Mouse (Mus musculus) kidney, embryonic 14.5 days (tissue): ENCODE measurements at regions not wholly inside any gene's neighbourhood (a gene's known extent, or its start where the extent isn't known, plus 50 kb on each side); places are given as distances from the start of the nearest gene placed in this dataset.

Experiments used
- ATAC-seq: fragments of 200-750 bp; cut with Nextera tagmentation; 2 replicates; pipeline ENCODE4 v1.8.0; 2017; ENCODE audit warnings: moderate number of reproducible peaks, mild to moderate bottlenecking, moderate TSS enrichment, moderate library complexity; ENCODE audit not compliant: low FRiP score, low TSS enrichment
- H3K27ac ChIP-seq: fragments of 300-500 bp; sonication (generic); 2 replicates; pipeline ENCODE4 v1.5.1; 2014; ENCODE audit warnings: low read depth, mild to moderate bottlenecking, low read length, moderate library complexity, mixed read lengths
- H3K27me3 ChIP-seq: fragments of 300-500 bp; sonication (generic); 2 replicates; pipeline ENCODE4 v1.6.1; 2014; ENCODE audit warnings: mild to moderate bottlenecking, low read length; ENCODE audit not compliant: control insufficient read depth, insufficient read depth
- H3K36me3 ChIP-seq: fragments of 300-500 bp; sonication (generic); 2 replicates; pipeline ENCODE4 v1.6.1; 2014; ENCODE audit warnings: low read length, mixed read lengths; ENCODE audit not compliant: control insufficient read depth, insufficient read depth
- H3K4me1 ChIP-seq: fragments of 300-500 bp; sonication (generic); 2 replicates; pipeline ENCODE4 v1.6.1; 2014; ENCODE audit warnings: low read length, mixed read lengths; ENCODE audit not compliant: control insufficient read depth, insufficient read depth
- H3K4me2 ChIP-seq: fragments of 300-500 bp; sonication (generic); replicated peaks from 2 replicates; pipeline ENCODE4 v1.6.1; 2014; ENCODE audit warnings: low read depth, mild to moderate bottlenecking, low read length
- H3K4me3 ChIP-seq: fragments of 300-500 bp; sonication (generic); 2 replicates; pipeline ENCODE4 v1.5.1; 2014; ENCODE audit warnings: mild to moderate bottlenecking, low read length
- H3K9ac ChIP-seq: fragments of 300-500 bp; sonication (generic); 2 replicates; pipeline ENCODE4 v1.6.1; 2014; ENCODE audit warnings: low read depth, mild to moderate bottlenecking, low read length, moderate library complexity
- H3K9me3 ChIP-seq: fragments of 300-500 bp; sonication (generic); 2 replicates; pipeline ENCODE4 v1.6.1; 2016; ENCODE audit warnings: low read length; ENCODE audit not compliant: control insufficient read depth
- WGBS: fragments of 180-500 bp; shearing (Covaris S2); extraction: QIAGEN DNeasy Blood & Tissue Kit; methylation state at CpG from one replicate; pipeline ENCODE4 v1.1.7; 2014; 5-methylcytosine and 5-hydroxymethylcytosine counted together

GRCm38 (mm10) chr4:7429308-7429707 lies 809.5 kb downstream of the Car8 start:
- 95% methylated on average over 3 of the region's 3 CpGs for WGBS
- no peak for ATAC-seq
- Histone ChIP-seq H3K4me1 (no peaks in the 10 kb centered on the region), H3K9me3 (no peaks in the 10 kb centered on the region), H3K36me3 (no peaks in the 10 kb centered on the region), H3K4me2 (no peak overlapping the region), H3K27ac (no peak overlapping the region), H3K27me3 (no peaks in the 10 kb centered on the region), H3K9ac (no peak overlapping the region), H3K4me3 (no peak overlapping the region)

GRCm38 (mm10) chr4:7424081-7424480 lies 814.8 kb downstream of the Car8 start:
- no peak for ATAC-seq
- H3K9me3 ChIP-seq, result no peaks in the 10 kb centered on the region
- H3K4me3 ChIP-seq, result no peak overlapping the region
- no peaks in the 10 kb centered on the region for H3K4me1 ChIP-seq
- H3K9ac ChIP-seq, result no peak overlapping the region
- H3K4me2 ChIP-seq, result no peak overlapping the region
- no peaks in the 10 kb centered on the region for H3K36me3 ChIP-seq
- H3K27ac ChIP-seq, result no peak overlapping the region
- H3K27me3 ChIP-seq, result no peaks in the 10 kb centered on the region

GRCm38 (mm10) chr4:7423204-7423603 lies 815.6 kb downstream of the Car8 start:
- no peak overlapping the region for H3K9ac ChIP-seq
- H3K36me3 ChIP-seq, result no peaks in the 10 kb centered on the region
- H3K4me2 ChIP-seq, result no peak overlapping the region
- H3K27ac ChIP-seq, result no peak overlapping the region
- ATAC-seq, result no peak
- no peaks in the 10 kb centered on the region for H3K27me3 ChIP-seq
- H3K9me3 ChIP-seq, result no peaks in the 10 kb centered on the region
- no peaks in the 10 kb centered on the region for H3K4me1 ChIP-seq
- H3K4me3 ChIP-seq, result no peak overlapping the region
- WGBS, result 49% methylated on average over 4 of the region's 4 CpGs

- H3K4me3 ChIP-seq, result no peak overlapping the region
- H3K36me3 ChIP-seq, result no peaks in the 10 kb centered on the region
- H3K27ac ChIP-seq, result no peak overlapping the region
- H3K9me3 ChIP-seq, result no peaks in the 10 kb centered on the region
- no peak overlapping the region for H3K9ac ChIP-seq
- no peaks in the 10 kb centered on the region for H3K4me1 ChIP-seq
- ATAC-seq, result no peak
- no peaks in the 10 kb centered on the region for H3K27me3 ChIP-seq
- no peak overlapping the region for H3K4me2 ChIP-seq
- WGBS, result 73% methylated on average over 3 of the region's 3 CpGs
These were observed 816.1 kb downstream of the Car8 start for GRCm38 (mm10) chr4:7422787-7423186.

- Histone ChIP-seq H3K4me1 (no peaks in the 10 kb centered on the region), H3K36me3 (no peaks in the 10 kb centered on the region), H3K4me2 (no peak overlapping the region), H3K27ac (no peak overlapping the region), H3K9ac (no peak overlapping the region), H3K27me3 (no peaks in the 10 kb centered on the region), H3K9me3 (no peaks in the 10 kb centered on the region), H3K4me3 (no peak overlapping the region)
- 70% methylated on average over 2 of the region's 2 CpGs for WGBS
- ATAC-seq, result no peak
These were observed 824.5 kb downstream of the Car8 start for GRCm38 (mm10) chr4:7414301-7414700.

- Histone ChIP-seq H3K9me3 (no peaks in the 10 kb centered on the region), H3K9ac (no peak overlapping the region), H3K27me3 (no peaks in the 10 kb centered on the region), H3K36me3 (no peaks in the 10 kb centered on the region), H3K4me1 (no peaks in the 10 kb centered on the region), H3K27ac (no peak overlapping the region), H3K4me3 (no peak overlapping the region), H3K4me2 (no peak overlapping the region)
- 76% methylated on average over 1 of the region's 1 CpGs for WGBS
- ATAC-seq, result no peak
These were observed 846.1 kb downstream of the Car8 start for GRCm38 (mm10) chr4:7392696-7393095.

GRCm38 (mm10) chr4:7391596-7391995 lies 847.2 kb downstream of the Car8 start:
- 81% methylated on average over 7 of the region's 7 CpGs for WGBS
- Histone ChIP-seq H3K27me3 (no peaks in the 10 kb centered on the region), H3K9ac (no peak overlapping the region), H3K9me3 (no peaks in the 10 kb centered on the region), H3K4me2 (no peak overlapping the region), H3K4me1 (no peaks in the 10 kb centered on the region), H3K4me3 (no peak overlapping the region), H3K27ac (no peak overlapping the region), H3K36me3 (no peaks in the 10 kb centered on the region)
- no peak for ATAC-seq

- Histone ChIP-seq H3K27ac (no peak overlapping the region), H3K4me3 (no peak overlapping the region), H3K36me3 (no peaks in the 10 kb centered on the region), H3K4me2 (no peak overlapping the region), H3K27me3 (no peaks in the 10 kb centered on the region), H3K4me1 (no peaks in the 10 kb centered on the region), H3K9ac (no peak overlapping the region), H3K9me3 (no peaks in the 10 kb centered on the region)
- no peak for ATAC-seq
These were observed 853.8 kb downstream of the Car8 start for GRCm38 (mm10) chr4:7385069-7385468.

GRCm38 (mm10) chr4:7379996-7380395 lies 858.8 kb downstream of the Car8 start:
- Histone ChIP-seq H3K36me3 (no peaks in the 10 kb centered on the region), H3K4me2 (no peak overlapping the region), H3K4me3 (no peak overlapping the region), H3K9ac (no peak overlapping the region), H3K27ac (no peak overlapping the region), H3K27me3 (no peaks in the 10 kb centered on the region), H3K9me3 (no peaks in the 10 kb centered on the region), H3K4me1 (no peaks in the 10 kb centered on the region)
- no peak for ATAC-seq
- WGBS, result 52% methylated on average over 2 of the region's 2 CpGs
